Mouse (Mus musculus): Measurements from ENCODE around the gene Chit1.

Chit1 gene

DNA sequence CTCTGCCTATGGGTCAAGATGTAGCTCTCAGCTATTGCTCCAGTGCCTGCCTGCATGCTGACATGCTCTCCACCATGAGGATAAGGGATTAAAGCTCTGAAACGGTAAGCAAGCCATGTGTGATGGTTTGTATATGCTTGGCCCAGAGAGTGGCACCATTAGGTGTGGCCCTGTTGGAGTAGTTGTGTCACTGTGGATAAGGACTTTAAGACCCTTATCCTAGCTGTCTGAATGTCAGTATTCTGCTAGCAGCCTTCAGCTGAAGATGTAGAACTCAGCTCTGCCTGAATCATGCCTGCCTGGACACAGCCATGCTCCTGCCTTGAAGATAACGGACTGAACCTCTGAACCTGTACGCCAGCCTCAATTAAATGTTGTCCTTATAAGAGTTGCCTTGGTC is 55.5 kb downstream of the Chit1 start:
- no peak for TF ChIP-seq GATA4 (IDR thresholded peaks at IDR 0.05; ENCODE audit: insufficient replicate concordance, low read length)

DNA sequence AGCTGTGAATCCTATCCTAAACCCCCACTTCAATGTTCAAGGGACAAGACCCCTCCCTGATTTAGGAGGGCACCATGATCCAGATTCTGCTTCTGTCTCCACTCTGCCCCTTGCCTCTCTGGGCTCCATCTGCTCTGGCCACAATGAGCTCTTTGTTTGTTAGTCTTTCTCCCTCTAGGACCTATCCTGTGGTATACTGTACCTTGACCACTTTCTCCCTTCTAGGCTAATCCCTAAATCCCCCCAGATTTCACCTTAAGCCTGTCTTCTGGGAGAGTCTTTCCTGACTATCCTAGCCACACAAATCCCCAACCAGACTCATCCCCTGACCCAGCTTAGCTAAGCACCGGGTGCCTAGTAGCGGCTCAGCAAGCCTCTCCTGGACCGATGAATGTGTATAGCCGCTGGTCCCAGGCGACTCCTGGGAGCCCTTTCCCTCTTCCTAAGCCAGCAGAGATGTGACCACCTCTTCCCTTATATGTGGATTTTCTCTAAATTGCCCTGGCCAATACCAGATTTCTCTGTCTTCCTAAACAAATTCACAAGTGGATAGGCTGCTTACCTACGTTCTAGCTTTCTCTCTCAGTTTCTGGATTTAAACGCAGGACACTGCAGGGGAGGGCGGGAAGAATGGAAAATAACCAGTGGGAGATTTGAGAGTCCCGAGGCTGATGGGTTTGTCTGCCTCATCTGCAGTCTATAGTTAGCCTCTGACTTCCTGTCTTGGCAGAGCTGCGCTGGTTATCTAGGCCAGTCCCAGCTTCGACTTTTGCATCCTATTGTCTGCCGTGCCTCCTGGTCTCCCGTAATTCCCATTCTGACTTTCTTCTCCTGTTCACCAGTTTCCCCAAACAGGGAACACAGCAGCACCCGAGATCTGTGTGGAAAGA is 56.6 kb downstream of the Chit1 start:
- no peak for TF ChIP-seq GATA4 (IDR thresholded peaks at IDR 0.05; ENCODE audit: insufficient replicate concordance, low read length)

DNA sequence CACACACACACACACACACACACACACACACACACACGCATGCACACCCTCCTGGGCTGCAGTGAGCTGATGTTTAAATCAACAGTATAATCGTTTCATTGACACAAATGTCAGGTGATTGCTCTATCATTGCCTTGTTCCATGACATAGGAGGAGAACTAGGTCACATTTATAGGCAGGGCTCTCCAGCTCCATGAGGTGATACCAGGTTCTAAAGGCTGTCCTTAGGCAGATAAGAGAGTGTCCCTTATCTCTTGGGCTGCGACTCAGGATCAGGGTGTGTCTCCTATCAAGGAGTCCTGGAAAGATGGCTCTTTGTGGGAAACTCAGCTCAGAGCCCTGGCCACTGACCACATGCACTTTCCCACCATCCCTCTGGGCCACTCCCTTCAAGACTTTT is 57.5 kb downstream of the Chit1 start:
- no peak for TF ChIP-seq GATA4 (IDR thresholded peaks at IDR 0.05; ENCODE audit: insufficient replicate concordance, low read length)

DNA sequence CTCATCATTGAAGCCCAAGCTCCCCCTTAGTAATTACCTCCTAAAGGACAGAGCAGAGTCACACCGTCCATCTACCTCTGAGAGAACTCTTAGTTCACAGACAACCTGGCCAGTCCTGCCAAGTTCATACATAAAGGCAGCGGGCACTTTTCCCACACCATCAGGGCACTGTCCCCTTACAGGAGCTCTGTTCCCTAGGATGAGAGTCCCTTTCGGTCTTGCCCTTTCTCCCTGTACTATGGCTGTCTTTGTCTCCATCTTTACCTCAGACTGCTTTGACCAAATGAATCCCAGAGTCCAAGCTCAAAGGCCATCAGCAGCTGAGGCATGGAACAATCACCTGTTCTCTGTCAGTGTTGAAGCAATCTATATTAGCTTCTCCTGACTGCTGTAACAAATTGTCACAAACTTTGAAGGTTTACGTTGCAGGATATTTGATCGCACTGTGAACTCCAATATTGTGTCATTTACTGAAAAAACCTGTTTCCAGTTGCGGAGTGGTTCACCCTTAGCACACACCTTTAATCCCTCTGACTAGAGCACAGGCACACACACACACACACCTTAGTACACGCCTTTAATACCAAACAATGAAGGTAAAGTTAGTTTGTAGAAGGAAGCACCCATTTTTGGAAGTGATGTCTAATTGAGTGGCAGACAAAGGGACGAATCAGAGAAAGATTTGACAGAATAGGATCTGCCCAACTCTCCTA is 58.1 kb downstream of the Chit1 start:
- no peak for TF ChIP-seq GATA4 (IDR thresholded peaks at IDR 0.05; ENCODE audit: insufficient replicate concordance, low read length)

DNA sequence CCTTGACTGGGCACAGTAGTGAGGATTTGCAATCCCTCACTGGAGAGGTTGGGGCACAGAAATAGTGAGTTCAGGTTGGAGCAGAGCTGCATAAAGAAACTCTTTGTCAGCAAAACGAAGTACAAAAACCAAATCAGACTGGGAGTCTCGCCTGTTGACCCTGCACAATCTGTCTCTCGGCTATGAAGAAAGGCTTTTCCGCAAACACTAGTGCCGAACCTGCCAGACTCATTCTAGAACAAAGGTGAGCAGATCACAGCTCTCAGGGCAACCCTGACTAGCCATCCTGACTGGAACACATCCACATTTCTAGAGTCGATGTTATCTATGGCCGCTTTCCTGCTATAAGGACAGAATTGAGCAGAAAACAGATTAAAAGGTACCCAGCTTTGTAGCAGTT is 62.0 kb downstream of the Chit1 start:
- TF ChIP-seq GATA4 (IDR thresholded peaks at IDR 0.05; ENCODE audit: insufficient replicate concordance, low read length) = 0 out of 2 replicates have a peak, but pooled peaks have one; percentile 7

DNA sequence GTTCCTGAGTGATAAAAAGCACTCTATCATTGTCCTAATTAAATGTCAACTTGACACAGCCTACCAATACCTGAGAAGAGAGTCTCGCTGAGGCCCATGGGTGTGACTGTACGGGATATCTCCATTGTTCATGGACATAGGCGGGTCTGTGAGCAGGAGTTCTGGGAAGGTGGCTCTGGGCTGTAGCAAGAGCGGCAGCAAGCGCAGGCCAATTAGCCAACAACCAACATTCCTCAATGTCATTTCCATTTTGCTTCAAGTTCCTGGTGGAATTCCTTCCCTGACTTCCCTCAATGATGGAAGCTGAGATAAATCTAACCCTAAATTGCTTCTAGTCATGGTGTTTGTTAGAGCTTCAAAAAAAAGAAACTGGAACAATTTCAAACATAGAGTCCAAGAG is 66.9 kb downstream of the Chit1 start:
- TF ChIP-seq GATA4 (IDR thresholded peaks at IDR 0.05; ENCODE audit: insufficient replicate concordance, low read length) = no peak

DNA sequence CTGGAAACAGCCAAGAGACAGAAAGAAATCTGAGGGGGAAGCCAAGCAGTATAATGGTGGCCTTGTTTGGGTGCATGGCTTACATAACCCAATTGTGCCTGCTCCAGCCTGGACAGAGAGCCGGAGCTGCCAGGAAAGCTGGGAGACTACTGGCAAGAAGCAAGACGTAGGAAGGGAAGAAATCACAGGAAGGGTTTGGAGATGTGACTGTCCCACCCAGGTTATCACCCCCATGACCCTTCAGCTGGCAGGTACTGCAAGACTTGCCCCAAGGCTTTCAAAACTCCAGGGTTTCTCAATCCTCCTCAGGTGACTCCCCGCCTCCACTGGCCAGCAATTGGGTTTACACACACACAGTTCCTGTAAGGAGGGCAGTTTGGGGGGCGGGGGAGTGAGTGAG is 71.0 kb downstream of the Chit1 start, which contains the start of gene Chil1:
Chil1 (plus strand) TSS at position 152 of the 400 bp plus-strand sequence.
- no peak for TF ChIP-seq GATA4 (IDR thresholded peaks at IDR 0.05; ENCODE audit: insufficient replicate concordance, low read length)

DNA sequence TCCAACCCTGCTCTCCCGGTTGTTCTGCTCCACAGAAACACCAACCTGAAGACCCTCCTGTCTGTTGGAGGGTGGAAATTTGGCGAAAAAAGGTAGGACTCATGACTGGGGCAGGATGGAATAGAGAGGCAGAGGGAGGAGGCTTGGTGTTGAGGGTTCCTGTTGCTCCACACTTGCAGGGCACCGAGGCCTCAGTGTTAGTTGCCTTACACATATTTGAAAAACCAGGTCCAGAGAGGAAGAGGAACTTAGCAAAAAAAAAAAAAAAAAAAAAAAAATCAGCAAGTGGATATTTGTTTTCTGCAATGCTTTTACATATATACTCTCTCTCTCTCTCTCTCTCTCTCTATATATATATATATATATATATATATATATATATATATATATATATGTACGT is 73.0 kb downstream of the Chit1 start:
- no peak for TF ChIP-seq GATA4 (IDR thresholded peaks at IDR 0.05; ENCODE audit: insufficient replicate concordance, low read length)

DNA sequence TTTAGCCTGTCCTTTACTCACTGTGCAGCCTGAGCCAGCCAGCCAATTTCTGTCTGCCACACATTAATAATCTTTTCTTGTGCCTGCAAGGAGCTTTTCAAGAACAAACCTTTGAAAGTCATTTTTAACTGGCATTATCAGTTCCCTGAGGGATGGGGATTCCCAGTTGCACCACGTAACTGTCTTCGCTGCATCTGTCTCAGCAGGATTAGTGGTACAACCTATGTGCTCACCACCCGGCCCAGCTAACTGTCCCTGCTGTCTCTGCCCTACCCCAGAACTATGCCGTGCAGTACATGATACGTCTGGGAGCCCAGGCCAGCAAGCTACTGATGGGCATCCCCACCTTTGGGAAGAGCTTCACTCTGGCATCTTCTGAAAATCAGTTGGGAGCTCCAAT is 77.2 kb downstream of the Chit1 start:
- TF ChIP-seq GATA4 (IDR thresholded peaks at IDR 0.05; ENCODE audit: insufficient replicate concordance, low read length) = no peak

DNA sequence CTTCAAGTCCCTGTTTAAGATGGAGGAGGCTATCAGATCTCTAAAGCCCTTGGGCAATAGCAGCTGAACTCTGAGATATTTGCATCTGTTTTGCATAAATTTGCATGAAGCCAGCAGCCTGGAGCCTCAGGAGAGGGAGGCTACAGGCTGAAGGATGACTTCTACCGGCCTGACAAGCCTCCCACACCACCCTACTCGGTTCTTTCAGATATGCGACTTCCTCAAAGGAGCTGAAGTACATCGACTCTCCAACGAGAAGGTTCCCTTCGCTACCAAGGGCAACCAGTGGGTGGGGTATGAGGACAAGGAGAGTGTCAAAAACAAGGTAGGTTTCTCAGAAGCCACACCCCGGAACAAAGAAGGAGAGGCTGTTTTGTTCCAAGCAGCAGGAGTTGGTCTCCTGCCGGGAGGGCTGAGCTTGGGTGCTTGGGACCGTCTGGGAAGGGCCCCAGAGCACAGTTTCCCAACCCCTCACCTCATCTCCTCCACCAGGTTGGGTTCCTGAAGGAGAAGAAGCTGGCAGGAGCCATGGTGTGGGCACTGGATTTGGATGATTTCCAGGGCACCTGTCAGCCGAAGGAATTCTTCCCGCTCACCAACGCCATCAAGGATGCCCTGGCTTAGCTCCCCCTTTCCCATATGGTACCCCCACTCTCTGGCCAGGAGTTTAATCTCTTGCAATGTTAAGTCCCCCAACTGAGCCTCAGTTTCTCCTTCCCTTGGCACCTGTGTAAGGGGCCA is 78.1 kb downstream of the Chit1 start:
- no peak for TF ChIP-seq GATA4 (IDR thresholded peaks at IDR 0.05; ENCODE audit: insufficient replicate concordance, low read length)

DNA sequence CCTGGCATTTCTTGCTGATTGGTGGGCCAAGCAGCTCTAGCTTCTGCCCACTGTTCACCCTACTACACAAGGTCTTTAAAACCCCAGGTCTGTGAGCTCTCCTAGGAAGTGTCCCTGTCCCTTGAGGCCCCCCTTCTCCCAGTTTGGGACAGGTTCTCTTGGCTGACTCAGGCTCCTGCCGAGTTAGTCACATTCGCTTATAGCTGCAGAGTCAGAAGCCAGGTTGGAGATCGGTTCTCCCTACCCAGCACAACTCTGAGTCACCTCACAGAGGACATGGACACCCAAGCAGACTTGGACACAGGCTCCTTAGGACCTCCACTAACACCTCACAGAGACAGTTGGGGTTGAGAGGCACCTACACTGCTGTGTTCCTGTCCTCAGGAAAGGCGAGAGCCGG is 80.2 kb downstream of the Chit1 start:
- TF ChIP-seq GATA4 (IDR thresholded peaks at IDR 0.05; ENCODE audit: insufficient replicate concordance, low read length) = no peak

DNA sequence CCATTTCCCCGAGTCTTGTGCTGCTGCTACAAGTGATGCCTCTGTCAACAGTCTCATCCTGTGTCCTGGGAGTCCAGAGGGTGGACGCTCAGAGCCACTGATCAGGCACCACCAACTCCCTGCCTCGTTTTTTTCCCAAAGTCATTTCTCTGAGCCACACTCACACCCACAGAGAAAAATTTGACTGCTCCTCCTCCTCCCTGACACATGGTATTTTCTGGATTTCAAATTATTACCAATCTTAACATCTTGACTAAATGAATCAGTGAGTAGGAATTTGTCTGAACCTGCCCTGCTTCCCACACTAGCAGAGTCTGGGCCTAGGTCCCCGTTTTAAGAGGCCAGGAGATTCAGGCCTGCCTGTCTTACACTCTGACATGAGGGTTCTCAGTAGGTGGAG is 81.0 kb downstream of the Chit1 start:
- no peak for TF ChIP-seq GATA4 (IDR thresholded peaks at IDR 0.05; ENCODE audit: insufficient replicate concordance, low read length)

DNA sequence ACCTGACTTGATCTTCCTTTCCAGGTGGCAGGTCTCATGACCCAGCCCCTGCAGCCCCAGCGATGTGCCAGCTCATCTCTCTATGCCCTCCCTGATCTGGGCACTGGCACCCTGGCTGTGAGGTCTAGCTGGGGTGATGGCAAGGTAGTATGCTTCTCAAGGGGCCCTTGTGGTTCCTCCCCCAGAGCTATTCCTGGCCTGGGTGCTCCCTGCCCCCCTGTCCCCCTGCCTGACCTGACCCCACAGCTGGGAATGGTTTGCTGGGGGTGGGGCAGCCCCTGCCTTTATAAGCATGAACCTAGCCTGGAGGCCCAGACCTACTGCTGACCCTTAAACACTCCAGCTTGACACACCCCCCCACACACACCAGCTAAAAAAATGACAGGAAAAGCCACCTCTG is 82.1 kb downstream of the Chit1 start, which contains the start of gene Mybph:
Mybph (plus strand) TSS at position 323 of the 400 bp plus-strand sequence.
- no peak for TF ChIP-seq GATA4 (IDR thresholded peaks at IDR 0.05; ENCODE audit: insufficient replicate concordance, low read length)

DNA sequence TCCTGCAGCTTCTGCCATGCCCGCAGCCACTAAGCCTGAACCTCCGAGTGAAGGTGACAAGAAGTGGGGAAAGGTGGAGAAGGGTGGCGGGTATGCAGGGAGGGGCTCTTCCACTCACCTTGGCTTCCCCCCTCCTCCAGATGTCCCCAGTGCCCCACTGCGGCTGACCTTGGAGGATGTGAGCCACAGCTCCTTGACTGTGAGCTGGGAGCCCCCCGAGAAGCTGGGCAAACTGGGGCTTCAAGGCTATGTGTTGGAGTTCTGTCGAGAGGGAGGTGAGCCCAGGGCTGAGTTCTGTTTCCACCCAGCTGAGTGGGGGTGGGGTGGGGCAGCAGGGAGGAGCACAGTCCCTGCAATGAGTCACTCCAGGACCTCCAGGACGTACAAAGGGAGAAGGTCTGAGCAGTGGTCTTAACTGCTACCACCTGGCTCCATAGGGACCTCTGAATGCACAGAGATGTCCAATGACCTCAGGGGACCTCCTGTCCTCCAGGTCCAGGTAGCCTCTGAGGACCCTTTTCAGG is 82.7 kb downstream of the Chit1 start:
- TF ChIP-seq GATA4 (IDR thresholded peaks at IDR 0.05; ENCODE audit: insufficient replicate concordance, low read length) = no peak

DNA sequence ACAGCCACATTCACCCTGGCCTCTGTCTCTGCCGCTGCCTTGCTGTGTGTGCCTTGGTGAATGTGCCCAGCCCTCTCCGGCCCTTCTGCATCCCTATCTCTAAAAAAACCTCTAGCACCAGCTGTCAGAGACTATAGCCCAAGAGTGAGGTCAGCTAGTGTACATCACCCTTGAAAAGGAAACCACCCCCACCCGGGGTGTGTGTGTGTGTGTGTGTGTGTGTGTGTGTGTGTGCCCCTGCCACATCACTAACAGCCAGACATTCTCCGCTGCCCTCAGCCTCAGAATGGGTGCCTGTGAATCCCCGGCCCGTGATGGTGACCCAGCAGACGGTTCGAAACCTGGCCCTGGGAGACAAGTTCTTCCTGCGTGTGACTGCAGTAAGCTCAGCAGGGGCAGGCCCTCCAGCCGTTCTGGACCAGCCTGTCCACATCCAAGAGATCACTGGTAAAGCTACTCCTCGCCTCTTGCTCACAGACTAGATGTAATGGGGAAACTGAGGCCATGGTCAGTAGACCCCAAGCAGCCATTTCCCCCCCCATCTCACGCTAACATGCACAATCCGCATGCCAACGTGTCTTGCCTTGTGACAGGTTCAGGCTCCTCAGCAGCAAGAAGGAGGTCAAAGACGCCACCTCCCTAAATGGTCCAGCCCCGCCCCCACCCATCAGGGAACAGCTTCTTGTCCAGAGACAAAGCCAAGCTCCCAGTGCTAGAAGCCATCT is 83.4 kb downstream of the Chit1 start:
- no peak for TF ChIP-seq GATA4 (IDR thresholded peaks at IDR 0.05; ENCODE audit: insufficient replicate concordance, low read length)
